ENCODE assay signal across 21 mouse cellular contexts in the genomic region with DNA sequence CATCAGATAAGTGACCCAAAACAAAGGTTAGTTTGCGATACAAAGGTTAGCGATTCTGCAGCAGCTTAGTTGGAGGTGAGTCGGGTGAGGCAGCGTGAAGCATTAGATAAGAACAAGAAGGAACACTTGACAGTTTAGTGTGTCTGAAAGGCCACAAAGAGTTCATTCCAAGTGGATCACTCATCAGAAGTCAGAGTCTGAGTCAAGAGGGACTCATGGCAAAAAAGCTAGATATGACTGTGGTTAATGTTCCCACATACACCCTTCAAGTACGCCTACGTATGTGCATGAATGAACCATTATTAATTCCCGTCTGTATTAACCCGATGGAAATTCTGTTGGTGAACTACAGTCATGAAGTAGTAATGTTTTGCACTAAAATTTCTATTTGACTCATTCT. TPM values are rescaled to one million over a fixed set of nuclear protein-coding genes. Genes with fewer than 3 reads are reported as not detected.
DNase-seq lines count a peak whose midpoint lies in the region; ATAC-seq and TF ChIP-seq lines count a peak whose summit lies in the region.
"Had no signal": no experiment of that assay in that cellular context is flagged by ENCODE, and none has a peak within 500 bp of the region (broad histone marks: within the 10 kb centered on the region; RNA-seq: fewer than 3 reads in every experiment).

No protein-coding gene starts in this region.

- no peak overlapping the region for H3K4me3 ChIP-seq in heart, adult 2 months
- H3K4me3 ChIP-seq: forebrain, embryonic 13.5 days; heart, embryonic 10.5 days; liver, embryonic 13.5 days; midbrain, embryonic 13.5 days had no signal

- H3K27ac ChIP-seq in heart, adult 2 months = no peak overlapping the region
- H3K27ac ChIP-seq: forebrain, embryonic 13.5 days; heart, embryonic 10.5 days; heart, embryonic 15.5 days; hindbrain, postnatal 0 days; liver, embryonic 13.5 days; macrophage; midbrain, embryonic 13.5 days had no signal

- DNase-seq in 3134 (ENCODE audit: extremely low read depth, insufficient read length, low spot score) (peak; percentile 48), 3T3-L1 (ENCODE audit: low read depth, low spot score) (peak; percentile 95)
- DNase-seq in Muller cell, postnatal 12 days (ENCODE audit: inconsistent ontology term) = peak; percentile 47
- DNase-seq in kidney, adult 9 months = no peak
- no peak for DNase-seq in heart, adult 2 months
- DNase-seq: adrenal gland, postnatal 36 days; cerebellum, adult 2 months; gastrocnemius, postnatal 14 days; kidney, adult 18-20 months; kidney, postnatal 4 days; liver, embryonic 13.5 days; lung, adult 18-20 months had no signal

- H3K79me2 ChIP-seq in heart, adult 2 months (replicated peaks; ENCODE audit: control insufficient read depth, insufficient read depth, low read length) = no peaks in the 10 kb centered on the region

- TF ChIP-seq CTCF in heart, adult 2 months (IDR thresholded peaks at IDR 0.05) = no peak

- no peaks in the 10 kb centered on the region for H3K27me3 ChIP-seq in heart, adult 2 months (ENCODE audit: control insufficient read depth, insufficient read depth, low read length)
- H3K27me3 ChIP-seq: forebrain, embryonic 13.5 days; heart, embryonic 15.5 days; liver, embryonic 13.5 days; midbrain, embryonic 13.5 days had no signal

- 79% methylated on average over 8 of the region's 8 CpGs for WGBS in heart, adult 2 months

- no peak overlapping the region for H3K9ac ChIP-seq in heart, adult 2 months (ENCODE audit: low read depth, low read length)
- H3K9ac ChIP-seq: forebrain, embryonic 13.5 days; heart, embryonic 15.5 days; liver, embryonic 13.5 days; midbrain, embryonic 13.5 days had no signal

- intact Hi-C loops in heart, adult 2 months (cut with DNase I) = no loop called here

- TF ChIP-seq POLR2A in heart, adult 2 months (IDR thresholded peaks at IDR 0.05; ENCODE audit: insufficient read depth, low read depth, low read length) = no peak

- TF ChIP-seq EP300 in heart, adult 2 months (IDR thresholded peaks at IDR 0.05; ENCODE audit: insufficient read depth, low read depth, low read length) = no peak

- peaks cover 5% of the 10 kb centered on the region for H3K4me1 ChIP-seq in heart, adult 2 months (ENCODE audit: control insufficient read depth, insufficient read depth, low read length)
- H3K4me1 ChIP-seq: forebrain, embryonic 13.5 days; midbrain, embryonic 13.5 days had no signal

- H3K36me3 ChIP-seq in heart, adult 2 months (ENCODE audit: control insufficient read depth, insufficient read depth, low read length) = no peaks in the 10 kb centered on the region
- H3K36me3 ChIP-seq: heart, embryonic 10.5 days; heart, embryonic 15.5 days; liver, embryonic 13.5 days; midbrain, embryonic 13.5 days had no signal

- ATAC-seq in inflammation-experienced regulatory T-cells, adult 6 months = peak; percentile 29
- ATAC-seq: forebrain, embryonic 13.5 days; hindbrain, postnatal 0 days; midbrain, embryonic 13.5 days had no signal

RNA-seq across cellular contexts. Expression of a gene that starts 18.0 kb away (rescaled TPM):
- polyA plus RNA-seq in inflammation-experienced regulatory T-cells, adult 6 months (2017; shearing (Covaris generic)) = under 1 TPM in 1 of 3 experiments, not detected in 2; 0.30 TPM
- total RNA-seq in heart, adult 2 months (2021) = 10 to 100 TPM; 22.1 to 24.4 TPM
- polyA plus RNA-seq in heart, adult 2 months (2012; rRNA removed) = 9.9 and 16.4 TPM in 2 replicates
- total RNA-seq: granulocyte monocyte progenitor cell, adult 5-6 weeks; megakaryocyte-erythroid progenitor cell, adult 5-6 weeks had no signal

Comparison
In these comparisons a context has a peak if more than half of its experiments do, and no peak if none do; other contexts are left out.
1. DNase-seq: peak in 3134 (single experiment), 3T3-L1 (single experiment) and Muller cell, postnatal 12 days (single experiment); none in kidney, adult 9 months (single experiment) and heart, adult 2 months (0 of 2).